Mouse (Mus musculus) forebrain, embryonic 11.5 days (tissue): ENCODE data around the gene Zdhhc12. TPM values are rescaled to one million over a fixed set of nuclear protein-coding genes. Genes with fewer than 3 reads are reported as not detected.
"Not testable (repeated sequence)": the region's sequence is repeated elsewhere in the genome, so short reads cannot be mapped to it uniquely, and the experiment has no call there.

Experiments used
- ATAC-seq: fragments of 200-750 bp; cut with Nextera tagmentation; replicated peaks from 2 replicates; pipeline ENCODE4 v1.8.0; 2017; ENCODE audit warnings: moderate TSS enrichment; ENCODE audit not compliant: low FRiP score
- DNase-seq: peaks from one replicate; pipeline ENCODE4 v3.0.0-alpha.2; 2017; ENCODE audit warnings: low spot score
- H3K27ac ChIP-seq: fragments of 300-500 bp; sonication (generic); 2 replicates; pipeline ENCODE4 v1.5.1; 2014; ENCODE audit warnings: low read depth, low read length
- H3K27me3 ChIP-seq: fragments of 300-500 bp; sonication (generic); 2 replicates; pipeline ENCODE4 v1.6.1; 2014; ENCODE audit warnings: mild to moderate bottlenecking, low read length, mixed read lengths; ENCODE audit not compliant: control insufficient read depth, insufficient read depth
- H3K36me3 ChIP-seq: fragments of 300-500 bp; sonication (generic); 2 replicates; pipeline ENCODE4 v1.6.1; 2014; ENCODE audit warnings: mild to moderate bottlenecking, low read length, moderate library complexity, mixed read lengths; ENCODE audit not compliant: control insufficient read depth, insufficient read depth
- H3K4me1 ChIP-seq: fragments of 300-500 bp; sonication (generic); replicated peaks from 2 replicates; pipeline ENCODE4 v1.6.1; 2014; ENCODE audit warnings: low read length, mixed read lengths; ENCODE audit not compliant: control insufficient read depth, insufficient read depth
- H3K4me2 ChIP-seq: fragments of 300-500 bp; sonication (generic); 2 replicates; pipeline ENCODE4 v1.6.1; 2014; ENCODE audit warnings: low read depth, mild to moderate bottlenecking, low read length, moderate library complexity, mixed read lengths; ENCODE audit not compliant: severe bottlenecking
- H3K4me3 ChIP-seq: fragments of 300-500 bp; sonication (generic); 2 replicates; pipeline ENCODE4 v1.5.1; 2014; ENCODE audit warnings: low read depth, low read length
- H3K9ac ChIP-seq: fragments of 300-500 bp; sonication (generic); 2 replicates; pipeline ENCODE4 v1.6.1; 2014; ENCODE audit warnings: low read length
- H3K9me3 ChIP-seq: fragments of 300-500 bp; sonication (generic); 2 replicates; pipeline ENCODE4 v1.6.1; 2016; ENCODE audit warnings: low read length, mixed read lengths; ENCODE audit not compliant: control insufficient read depth
- WGBS: fragments of 180-500 bp; shearing (Covaris S2); extraction: QIAGEN DNeasy Blood & Tissue Kit; methylation state at CpG from one replicate; pipeline ENCODE4 v1.1.7; 2014; 5-methylcytosine and 5-hydroxymethylcytosine counted together
- polyA plus RNA-seq: library from polyadenylated mRNA; unstranded; fragments of >200 nt; fragmentation: Nextera tagmentation; extraction: Ambion mirVana; gene quantifications from 2 replicates; pipeline ENCODE4 v1.2.1, GENCODE M21; 2014

Zdhhc12 gene
- 27.1 and 35.4 TPM in 2 replicates for polyA plus RNA-seq

- peak within 1 kb of the TSS; percentile 38; the same call in 1 of the 2 replicates for H3K27ac ChIP-seq
- H3K9ac ChIP-seq, result peak within 1 kb of the TSS; percentile 70
- peak within 1 kb of the TSS; percentile 75 for H3K4me2 ChIP-seq
- peaks cover 4% of the 10 kb centered on the region; the same call in 1 of the 2 replicates for H3K4me1 ChIP-seq
- H3K9me3 ChIP-seq, result no peaks in the 10 kb centered on the region
- WGBS, result 0% methylated on average over 50 of the region's 51 CpGs
- peak; percentile 98 for DNase-seq
- ATAC-seq, result peak; percentile 97
- no peaks in the 10 kb centered on the region for H3K36me3 ChIP-seq
- H3K27me3 ChIP-seq, result no peaks in the 10 kb centered on the region
- H3K4me3 ChIP-seq, result peak within 1 kb of the TSS; percentile 58
These were observed at the start of gene Zdhhc12 for GRCm38 (mm10) chr2:30093471-30094207. TSS of gene Zdhhc12 (minus strand) at chr2:30093648.

- not testable (repeated sequence) for ATAC-seq, H3K4me2 ChIP-seq, H3K4me3 ChIP-seq, H3K9ac ChIP-seq, DNase-seq, H3K4me1 ChIP-seq, H3K36me3 ChIP-seq, H3K9me3 ChIP-seq, H3K27me3 ChIP-seq, H3K27ac ChIP-seq
- WGBS, result 92% methylated on average over 4 of the region's 4 CpGs
These were observed 46.6 kb upstream of the Zdhhc12 start for GRCm38 (mm10) chr2:30140021-30140420.

- Histone ChIP-seq H3K4me3 (no peak overlapping the region), H3K4me1 (peaks cover 13% of the 10 kb centered on the region), H3K9me3 (no peaks in the 10 kb centered on the region), H3K36me3 (no peaks in the 10 kb centered on the region; the same call in 1 of the 2 replicates), H3K27me3 (no peaks in the 10 kb centered on the region), H3K27ac (no peak overlapping the region), H3K9ac (no peak overlapping the region), H3K4me2 (no peak overlapping the region)
- 91% methylated on average over 10 of the region's 10 CpGs for WGBS
- ATAC-seq (no peak), DNase-seq (no peak)
These were observed 43.0 kb upstream of the Zdhhc12 start for GRCm38 (mm10) chr2:30136458-30136857.

- H3K27me3 ChIP-seq, result no peaks in the 10 kb centered on the region
- peak overlapping the region; percentile 93; the same call in 1 of the 2 replicates for H3K4me2 ChIP-seq
- no peaks in the 10 kb centered on the region for H3K36me3 ChIP-seq
- H3K4me3 ChIP-seq, result peak overlapping the region; percentile 88
- peak overlapping the region; percentile 83 for H3K9ac ChIP-seq
- no peak for ATAC-seq
- peaks cover 13% of the 10 kb centered on the region for H3K4me1 ChIP-seq
- no peak overlapping the region for H3K27ac ChIP-seq
- 62% methylated on average over 10 of the region's 10 CpGs for WGBS
- no peak for DNase-seq
- no peaks in the 10 kb centered on the region for H3K9me3 ChIP-seq
These were observed 41.6 kb upstream of the Zdhhc12 start for GRCm38 (mm10) chr2:30134928-30135620.

GRCm38 (mm10) chr2:30134378-30134711, 40.9 kb upstream of the Zdhhc12 start:
- 32% methylated on average over 6 of the region's 6 CpGs for WGBS

GRCm38 (mm10) chr2:30133613-30134377, 40.3 kb upstream of the Zdhhc12 start, which contains the start of gene Tbc1d13:
TSS of gene Tbc1d13 (plus strand) at chr2:30133746.
- WGBS, result under 1% methylated on average over 44 of the region's 46 CpGs

More at GRCm38 (mm10) chr2:30134378-30134711, 40.9 kb upstream of the Zdhhc12 start:
- H3K4me1 ChIP-seq, result peaks cover 13% of the 10 kb centered on the region
- no peak overlapping the region for H3K27ac ChIP-seq
- no peaks in the 10 kb centered on the region for H3K27me3 ChIP-seq
- peak overlapping the region; percentile 88 for H3K4me3 ChIP-seq
- DNase-seq, result no peak
- peak overlapping the region; percentile 93 for H3K4me2 ChIP-seq
- H3K9ac ChIP-seq, result peak overlapping the region; percentile 83
- ATAC-seq, result peak; percentile 14; the same call in 1 of the 2 replicates
- H3K36me3 ChIP-seq, result no peaks in the 10 kb centered on the region
- no peaks in the 10 kb centered on the region for H3K9me3 ChIP-seq

GRCm38 (mm10) chr2:30132801-30133612, 39.6 kb upstream of the Zdhhc12 start:
- Histone ChIP-seq H3K9ac (peak overlapping the region; percentile 40), H3K4me1 (peaks cover 13% of the 10 kb centered on the region), H3K4me3 (peak overlapping the region; percentile 88), H3K4me2 (peak overlapping the region; percentile 93), H3K27ac (peak overlapping the region; percentile 4; the same call in 1 of the 2 replicates), H3K9me3 (no peaks in the 10 kb centered on the region), H3K27me3 (no peaks in the 10 kb centered on the region), H3K36me3 (no peaks in the 10 kb centered on the region)
- 28% methylated on average over 16 of the region's 16 CpGs for WGBS
- ATAC-seq (no peak), DNase-seq (no peak)

More at GRCm38 (mm10) chr2:30133613-30134377, 40.3 kb upstream of the Zdhhc12 start, which contains the start of gene Tbc1d13:
- H3K36me3 ChIP-seq, result no peaks in the 10 kb centered on the region
- H3K27me3 ChIP-seq, result no peaks in the 10 kb centered on the region
- peak within 1 kb of the TSS; percentile 88 for H3K4me3 ChIP-seq
- no peaks in the 10 kb centered on the region for H3K9me3 ChIP-seq
- ATAC-seq (peak; percentile 94), DNase-seq (peak; percentile 98)
- peak within 1 kb of the TSS; percentile 93 for H3K4me2 ChIP-seq
- H3K4me1 ChIP-seq, result peaks cover 13% of the 10 kb centered on the region
- peak within 1 kb of the TSS; percentile 83 for H3K9ac ChIP-seq
- peak within 1 kb of the TSS; percentile 4; the same call in 1 of the 2 replicates for H3K27ac ChIP-seq
